ENCODE assay signal across 34 mouse cellular contexts in the genomic region with DNA sequence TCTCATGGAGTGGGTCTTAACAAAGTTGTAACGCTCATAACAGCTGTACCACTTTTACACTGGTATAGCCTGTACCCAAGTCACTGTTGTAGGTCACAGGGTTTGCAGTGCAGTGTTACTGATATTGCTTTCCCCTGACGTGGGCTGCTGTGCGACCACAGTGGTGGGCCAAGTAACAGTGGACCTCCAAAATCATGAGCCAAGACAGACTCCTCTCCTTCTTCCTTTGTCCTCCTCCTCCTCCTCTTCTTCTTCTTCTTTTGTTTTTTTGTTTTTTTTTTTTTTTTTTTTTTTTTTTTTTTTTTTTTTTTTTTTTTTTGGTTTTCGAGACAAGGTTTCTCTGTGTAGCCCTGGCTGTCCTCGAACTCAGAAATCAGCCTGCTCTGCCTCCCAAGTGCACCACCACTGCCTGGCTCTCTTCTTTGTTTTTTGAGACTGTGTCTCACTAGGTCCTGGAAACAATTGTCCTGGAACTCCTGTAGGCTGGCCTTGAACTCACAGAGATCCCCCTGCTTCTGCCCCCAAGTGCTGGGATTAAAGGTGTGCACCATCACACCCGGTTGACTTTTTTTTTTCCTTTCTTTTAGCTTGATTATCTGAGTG.
"Had no signal": no experiment of that assay in that cellular context is flagged by ENCODE, and none has a peak within 500 bp of the region (broad histone marks: within the 10 kb centered on the region; RNA-seq: fewer than 3 reads in every experiment).

No protein-coding gene starts in this region.

- H3K9me3 ChIP-seq: heart, embryonic 12.5 days; heart, embryonic 13.5 days; heart, embryonic 15.5 days; hindbrain, embryonic 10.5 days; hindbrain, embryonic 12.5 days; hindbrain, embryonic 13.5 days; hindbrain, embryonic 15.5 days; intestine, embryonic 15.5 days; kidney, embryonic 15.5 days had no signal

- H3K4me3 ChIP-seq: heart, embryonic 12.5 days; heart, embryonic 13.5 days; heart, embryonic 15.5 days; hindbrain, embryonic 10.5 days; hindbrain, embryonic 12.5 days; hindbrain, embryonic 13.5 days; hindbrain, embryonic 15.5 days; intestine, embryonic 15.5 days; kidney, embryonic 15.5 days; layer of hippocampus, adult 2 months; left cerebral cortex, adult 2 months had no signal

- DNase-seq: heart, postnatal 10 days; heart, postnatal 14 days; heart, postnatal 36 days; heart, postnatal 4 days; kidney, adult 11 months; kidney, adult 18-20 months; kidney, adult 2 months; kidney, adult 8-10 months; kidney, adult 9 months; kidney, postnatal 10 days; kidney, postnatal 14 days; kidney, postnatal 25 days; kidney, postnatal 36 days; kidney, postnatal 4 days; layer of hippocampus, adult 9-11 months; layer of hippocampus, postnatal 36 days had no signal

- H3K27me3 ChIP-seq: heart, embryonic 12.5 days; heart, embryonic 13.5 days; heart, embryonic 15.5 days; hindbrain, embryonic 12.5 days; hindbrain, embryonic 13.5 days; hindbrain, embryonic 15.5 days; intestine, embryonic 15.5 days; kidney, embryonic 15.5 days had no signal

- ATAC-seq: hindbrain, postnatal 0 days; inflammation-experienced regulatory T-cells, adult 6 months; intestine, embryonic 15.5 days; intestine, embryonic 16.5 days; intestine, postnatal 0 days had no signal

- H3K4me2 ChIP-seq: heart, embryonic 11.5 days; heart, embryonic 12.5 days; heart, embryonic 13.5 days; heart, embryonic 15.5 days; hindbrain, embryonic 12.5 days; hindbrain, embryonic 13.5 days; hindbrain, embryonic 14.5 days; hindbrain, embryonic 15.5 days; intestine, embryonic 15.5 days; kidney, embryonic 15.5 days had no signal

- H3K27ac ChIP-seq: heart, embryonic 13.5 days; heart, embryonic 15.5 days; hindbrain, embryonic 10.5 days; hindbrain, embryonic 12.5 days; hindbrain, embryonic 13.5 days; hindbrain, embryonic 14.5 days; hindbrain, embryonic 15.5 days; hindbrain, postnatal 0 days; intestine, embryonic 15.5 days; kidney, embryonic 15.5 days; kidney, postnatal 0 days; layer of hippocampus, adult 2 months; left cerebral cortex, adult 2 months had no signal

- H3K4me1 ChIP-seq: hindbrain, embryonic 12.5 days had no signal

- H3K36me3 ChIP-seq: heart, embryonic 12.5 days; heart, embryonic 13.5 days; heart, embryonic 15.5 days; hindbrain, embryonic 10.5 days; hindbrain, embryonic 12.5 days; hindbrain, embryonic 13.5 days; hindbrain, embryonic 15.5 days; intestine, embryonic 15.5 days; kidney, embryonic 15.5 days had no signal

- H3K9ac ChIP-seq: heart, embryonic 12.5 days; heart, embryonic 13.5 days; heart, embryonic 15.5 days; hindbrain, embryonic 12.5 days; hindbrain, embryonic 13.5 days; hindbrain, embryonic 14.5 days; hindbrain, embryonic 15.5 days; intestine, embryonic 15.5 days; kidney, embryonic 15.5 days had no signal
